Mouse (Mus musculus) stomach, embryonic 16.5 days (tissue): Measurements from ENCODE around the gene Ctnnd2. TPM values are rescaled to one million over a fixed set of nuclear protein-coding genes. Genes with fewer than 3 reads are reported as not detected.

Source experiments
- ATAC-seq: fragments of 200-750 bp; cut with Nextera tagmentation; 2 replicates; pipeline ENCODE4 v1.8.0; 2017; ENCODE audit warnings: moderate number of reproducible peaks, moderate TSS enrichment; ENCODE audit not compliant: insufficient read depth, low FRiP score
- H3K27ac ChIP-seq: fragments of 300-500 bp; sonication (generic); 2 replicates; pipeline ENCODE4 v1.5.1; 2014; ENCODE audit warnings: low read length
- H3K27me3 ChIP-seq: fragments of 300-500 bp; sonication (generic); 2 replicates; pipeline ENCODE4 v1.6.1; 2014; ENCODE audit warnings: low read length, control low read depth, mixed read lengths; ENCODE audit not compliant: control insufficient read depth, insufficient read depth
- H3K36me3 ChIP-seq: fragments of 300-500 bp; sonication (generic); 2 replicates; pipeline ENCODE4 v1.6.1; 2014; ENCODE audit warnings: low read length; ENCODE audit not compliant: control insufficient read depth, insufficient read depth
- H3K4me1 ChIP-seq: fragments of 300-500 bp; sonication (generic); 2 replicates; pipeline ENCODE4 v1.6.1; 2014; ENCODE audit warnings: low read length, control low read depth, mixed read lengths; ENCODE audit not compliant: control insufficient read depth, insufficient read depth
- H3K4me2 ChIP-seq: fragments of 300-500 bp; sonication (generic); 2 replicates; pipeline ENCODE4 v1.6.1; 2014; ENCODE audit warnings: low read depth, low read length, mixed read lengths
- H3K4me3 ChIP-seq: fragments of 300-500 bp; sonication (generic); replicated peaks from 2 replicates; pipeline ENCODE4 v1.5.1; 2014; ENCODE audit warnings: mild to moderate bottlenecking, low read length
- H3K9ac ChIP-seq: fragments of 300-500 bp; sonication (generic); 2 replicates; pipeline ENCODE4 v1.6.1; 2014; ENCODE audit warnings: low read length
- H3K9me3 ChIP-seq: fragments of 300-500 bp; sonication (generic); replicated peaks from 2 replicates; pipeline ENCODE4 v1.6.1; 2016; ENCODE audit warnings: low read length, control low read depth; ENCODE audit not compliant: control insufficient read depth
- WGBS: fragments of 180-500 bp; shearing (Covaris S2); extraction: QIAGEN DNeasy Blood & Tissue Kit; methylation state at CpG from one replicate; pipeline ENCODE4 v1.1.7; 2014; 5-methylcytosine and 5-hydroxymethylcytosine counted together
- polyA plus RNA-seq: library from polyadenylated mRNA; unstranded; fragments of >200 nt; fragmentation: Nextera tagmentation; extraction: Ambion mirVana; gene quantifications from 2 replicates; pipeline ENCODE4 v1.2.1, GENCODE M21; 2015

The Ctnnd2 gene
- polyA plus RNA-seq, 1 experiment from 2014 or later, result 2.6 TPM

GRCm38 (mm10) chr15:30719226-30719625 is 546.8 kb downstream of the Ctnnd2 start:
- WGBS, result 65% methylated on average over 2 of the region's 2 CpGs
- Histone ChIP-seq H3K9ac (no peak overlapping the region), H3K4me1 (no peaks in the 10 kb centered on the region), H3K36me3 (no peaks in the 10 kb centered on the region), H3K27ac (no peak overlapping the region), H3K4me3 (no peak overlapping the region), H3K4me2 (no peak overlapping the region), H3K27me3 (no peaks in the 10 kb centered on the region), H3K9me3 (no peaks in the 10 kb centered on the region)
- ATAC-seq, result no peak

DNA sequence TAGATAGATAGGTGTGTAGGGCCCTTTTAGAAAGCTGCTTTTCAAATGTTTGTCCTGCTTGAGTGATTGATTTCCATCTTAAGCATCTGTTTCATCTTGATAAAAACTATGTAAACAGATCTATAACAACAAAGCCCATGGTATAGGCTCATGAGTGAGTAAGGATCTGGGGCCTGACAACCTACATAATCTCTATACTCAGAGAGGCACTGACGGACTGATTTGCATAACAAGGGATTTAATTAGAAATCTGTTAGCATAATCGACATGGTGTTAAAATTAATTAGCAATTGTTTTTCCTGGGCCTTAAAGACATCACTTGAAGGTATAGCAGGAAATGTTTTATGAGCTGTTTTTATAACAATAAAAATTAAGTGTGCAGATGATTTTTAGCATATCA is 548.7 kb downstream of the Ctnnd2 start:
- ATAC-seq, result no peak
- 62% methylated on average over 2 of the region's 2 CpGs for WGBS
- Histone ChIP-seq H3K9me3 (no peaks in the 10 kb centered on the region), H3K4me2 (no peak overlapping the region), H3K27ac (no peak overlapping the region), H3K4me3 (no peak overlapping the region), H3K4me1 (no peaks in the 10 kb centered on the region), H3K27me3 (no peaks in the 10 kb centered on the region), H3K9ac (no peak overlapping the region), H3K36me3 (no peaks in the 10 kb centered on the region)

- Histone ChIP-seq H3K27me3 (no peaks in the 10 kb centered on the region), H3K27ac (no peak overlapping the region), H3K9me3 (no peaks in the 10 kb centered on the region), H3K4me3 (no peak overlapping the region), H3K4me1 (no peaks in the 10 kb centered on the region), H3K36me3 (no peaks in the 10 kb centered on the region), H3K4me2 (no peak overlapping the region), H3K9ac (no peak overlapping the region)
- WGBS, result 91% methylated on average over 5 of the region's 5 CpGs
- ATAC-seq, result no peak
Measured at GRCm38 (mm10) chr15:30726066-30726465, 553.7 kb downstream of the Ctnnd2 start.

DNA sequence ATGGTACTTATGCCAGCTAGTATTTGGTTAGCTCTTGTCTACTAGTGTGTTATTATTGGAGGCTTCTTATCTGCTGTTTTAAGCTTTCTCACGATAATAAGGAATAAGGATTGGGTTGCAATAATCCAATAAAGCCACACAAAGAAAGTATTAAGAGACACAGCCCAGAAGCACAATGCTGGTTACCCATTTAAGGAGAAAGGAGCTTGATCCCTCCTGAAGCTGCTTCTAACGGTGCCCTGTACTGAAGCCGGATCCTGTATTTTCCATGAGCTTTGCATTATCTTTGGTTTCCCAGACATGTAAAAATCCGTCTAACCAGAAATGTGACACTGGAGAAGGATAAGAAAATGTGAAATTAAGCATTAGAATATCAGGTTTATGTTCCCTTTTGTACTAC is 565.8 kb downstream of the Ctnnd2 start:
- Histone ChIP-seq H3K4me1 (no peaks in the 10 kb centered on the region), H3K9ac (no peak overlapping the region), H3K27ac (no peak overlapping the region), H3K4me3 (no peak overlapping the region), H3K9me3 (no peaks in the 10 kb centered on the region), H3K27me3 (no peaks in the 10 kb centered on the region), H3K36me3 (no peaks in the 10 kb centered on the region), H3K4me2 (no peak overlapping the region)
- no peak for ATAC-seq
- WGBS, result 65% methylated on average over 4 of the region's 4 CpGs

DNA sequence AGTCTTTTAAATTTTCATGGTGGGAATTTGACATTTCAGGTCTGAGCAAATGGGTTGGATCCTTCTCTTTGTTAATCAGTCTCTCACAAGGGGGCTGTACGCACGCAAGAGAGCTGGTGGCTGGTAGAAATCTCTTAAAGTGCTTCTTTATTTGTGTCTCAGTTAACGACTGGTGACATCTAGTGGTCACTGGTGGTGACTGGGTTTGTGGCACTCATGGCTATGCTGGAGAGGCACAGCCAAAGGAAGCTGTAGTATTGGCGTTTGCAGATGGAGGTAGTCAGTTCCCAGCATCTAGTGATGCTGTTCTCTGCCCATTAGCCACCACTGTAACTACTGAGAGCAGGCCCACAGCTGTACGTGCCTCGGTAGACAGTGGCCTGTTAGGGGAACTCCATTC is 568.3 kb downstream of the Ctnnd2 start:
- Histone ChIP-seq H3K36me3 (no peaks in the 10 kb centered on the region), H3K4me1 (no peaks in the 10 kb centered on the region), H3K27ac (no peak overlapping the region), H3K27me3 (no peaks in the 10 kb centered on the region), H3K4me3 (no peak overlapping the region), H3K9me3 (no peaks in the 10 kb centered on the region), H3K9ac (no peak overlapping the region), H3K4me2 (no peak overlapping the region)
- WGBS, result 14% methylated on average over 6 of the region's 6 CpGs
- no peak for ATAC-seq

- no peaks in the 10 kb centered on the region for H3K4me1 ChIP-seq
- 74% methylated on average over 2 of the region's 2 CpGs for WGBS
- H3K36me3 ChIP-seq, result no peaks in the 10 kb centered on the region
- no peak for ATAC-seq
- H3K4me2 ChIP-seq, result no peak overlapping the region
- H3K4me3 ChIP-seq, result no peak overlapping the region
- H3K27me3 ChIP-seq, result no peaks in the 10 kb centered on the region
- H3K9me3 ChIP-seq, result no peaks in the 10 kb centered on the region
- H3K27ac ChIP-seq, result no peak overlapping the region
- no peak overlapping the region for H3K9ac ChIP-seq
Measured at GRCm38 (mm10) chr15:30757991-30758390, 585.6 kb downstream of the Ctnnd2 start.

DNA sequence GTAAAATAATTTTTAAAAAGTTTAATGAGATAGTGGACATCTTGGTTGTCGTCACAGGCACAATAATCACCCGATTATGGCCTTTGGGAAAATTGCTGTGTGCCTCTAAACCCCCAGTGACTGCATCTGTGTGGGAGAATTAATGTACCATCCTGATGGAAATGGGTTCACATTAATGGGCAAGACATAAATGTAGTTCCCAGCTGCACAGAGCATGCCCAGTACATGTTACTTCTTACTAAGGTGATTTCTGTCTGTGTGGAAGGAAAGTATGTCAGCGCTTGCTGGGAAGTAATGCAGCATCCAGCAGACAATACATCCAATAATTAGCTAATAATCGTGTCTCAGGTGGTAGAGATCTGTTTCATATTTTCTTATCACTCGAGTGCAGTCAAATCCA is 589.8 kb downstream of the Ctnnd2 start:
- Histone ChIP-seq H3K27me3 (no peaks in the 10 kb centered on the region), H3K9me3 (no peaks in the 10 kb centered on the region), H3K9ac (no peak overlapping the region), H3K4me2 (no peak overlapping the region), H3K36me3 (no peaks in the 10 kb centered on the region), H3K27ac (no peak overlapping the region), H3K4me1 (no peaks in the 10 kb centered on the region), H3K4me3 (no peak overlapping the region)
- ATAC-seq, result no peak
- 71% methylated on average over 5 of the region's 5 CpGs for WGBS

DNA sequence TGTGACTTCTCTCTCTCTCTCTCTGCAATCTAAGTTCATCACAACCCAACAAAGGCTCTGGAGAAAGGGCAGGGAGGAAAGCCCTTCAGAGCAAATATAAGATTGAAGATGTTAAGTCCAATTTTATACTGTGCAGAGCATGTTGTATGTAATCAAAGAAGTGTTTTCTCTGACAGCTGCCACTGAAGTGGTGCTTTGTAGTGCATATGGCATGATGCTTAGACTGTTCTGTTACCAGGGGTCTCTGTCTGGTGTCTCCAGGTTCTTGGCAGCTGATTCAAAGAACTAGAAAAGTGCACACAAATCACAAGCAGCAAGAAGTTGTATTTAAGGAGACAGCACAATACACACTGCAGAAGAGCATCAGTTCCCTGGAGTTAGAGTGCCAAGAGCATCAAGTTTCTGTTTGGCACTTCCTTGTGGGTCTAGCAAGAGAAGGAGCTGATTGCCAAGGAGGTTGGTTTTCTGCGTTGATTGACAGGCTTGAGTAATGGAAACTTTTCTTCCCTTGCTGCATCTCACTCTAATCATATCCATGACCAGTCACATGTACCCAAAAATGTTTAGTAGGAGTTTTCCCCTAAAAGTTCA is 590.4 kb downstream of the Ctnnd2 start:
- WGBS, result 75% methylated on average over 1 of the region's 1 CpGs
- ATAC-seq, result no peak
- H3K36me3 ChIP-seq, result no peaks in the 10 kb centered on the region

DNA sequence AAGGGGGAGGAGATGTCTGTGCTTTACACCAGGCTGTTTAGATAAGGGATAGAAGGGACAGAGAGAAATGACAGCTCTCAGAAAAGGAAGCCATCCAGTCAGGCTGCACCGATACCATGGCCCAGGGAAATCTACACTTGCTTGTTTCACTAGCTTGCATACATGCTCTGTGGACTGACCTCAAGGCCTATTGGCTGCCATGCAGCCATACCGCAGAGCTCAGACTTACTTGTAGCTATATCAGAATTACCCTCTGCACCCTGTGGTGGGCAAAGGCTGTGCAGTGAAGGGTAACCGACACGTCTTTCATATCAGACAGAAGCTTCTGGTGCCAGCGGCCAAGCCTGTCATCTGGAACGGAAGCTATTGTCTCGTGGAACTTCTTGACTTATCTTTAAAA is 604.5 kb downstream of the Ctnnd2 start:
- H3K4me3 ChIP-seq, result no peak overlapping the region
- H3K9ac ChIP-seq, result no peak overlapping the region
- H3K27ac ChIP-seq, result no peak overlapping the region
- WGBS, result 88% methylated on average over 7 of the region's 7 CpGs
- H3K4me2 ChIP-seq, result no peak overlapping the region
- H3K27me3 ChIP-seq, result no peaks in the 10 kb centered on the region
- no peaks in the 10 kb centered on the region for H3K36me3 ChIP-seq
- no peak for ATAC-seq
- no peaks in the 10 kb centered on the region for H3K9me3 ChIP-seq
- no peaks in the 10 kb centered on the region for H3K4me1 ChIP-seq

More for the DNA sequence above, 590.4 kb downstream of the Ctnnd2 start:
- Histone ChIP-seq H3K27me3 (no peaks in the 10 kb centered on the region), H3K4me3 (no peak overlapping the region), H3K4me1 (no peaks in the 10 kb centered on the region), H3K9ac (no peak overlapping the region), H3K4me2 (no peak overlapping the region), H3K9me3 (no peaks in the 10 kb centered on the region), H3K27ac (no peak overlapping the region)

- H3K9ac ChIP-seq, result no peak overlapping the region
- ATAC-seq, result no peak
- no peaks in the 10 kb centered on the region for H3K36me3 ChIP-seq
- H3K4me3 ChIP-seq, result no peak overlapping the region
- WGBS, result 80% methylated on average over 5 of the region's 5 CpGs
- no peak overlapping the region for H3K4me2 ChIP-seq
- no peak overlapping the region for H3K27ac ChIP-seq
- H3K4me1 ChIP-seq, result no peaks in the 10 kb centered on the region
- H3K9me3 ChIP-seq, result no peaks in the 10 kb centered on the region
- H3K27me3 ChIP-seq, result no peaks in the 10 kb centered on the region
Measured at GRCm38 (mm10) chr15:30777801-30778200, 605.4 kb downstream of the Ctnnd2 start.
